Mouse (Mus musculus) cerebellum, postnatal 14 days (tissue): ENCODE results near the gene Ero1l.

ENCODE experiments used
- DNase-seq, 2 experiments: peaks; one replicate each; pipeline ENCODE4 v3.0.0; 2021; ENCODE audit warnings: mixed read lengths in 2 of 2

The Ero1l gene

DNA sequence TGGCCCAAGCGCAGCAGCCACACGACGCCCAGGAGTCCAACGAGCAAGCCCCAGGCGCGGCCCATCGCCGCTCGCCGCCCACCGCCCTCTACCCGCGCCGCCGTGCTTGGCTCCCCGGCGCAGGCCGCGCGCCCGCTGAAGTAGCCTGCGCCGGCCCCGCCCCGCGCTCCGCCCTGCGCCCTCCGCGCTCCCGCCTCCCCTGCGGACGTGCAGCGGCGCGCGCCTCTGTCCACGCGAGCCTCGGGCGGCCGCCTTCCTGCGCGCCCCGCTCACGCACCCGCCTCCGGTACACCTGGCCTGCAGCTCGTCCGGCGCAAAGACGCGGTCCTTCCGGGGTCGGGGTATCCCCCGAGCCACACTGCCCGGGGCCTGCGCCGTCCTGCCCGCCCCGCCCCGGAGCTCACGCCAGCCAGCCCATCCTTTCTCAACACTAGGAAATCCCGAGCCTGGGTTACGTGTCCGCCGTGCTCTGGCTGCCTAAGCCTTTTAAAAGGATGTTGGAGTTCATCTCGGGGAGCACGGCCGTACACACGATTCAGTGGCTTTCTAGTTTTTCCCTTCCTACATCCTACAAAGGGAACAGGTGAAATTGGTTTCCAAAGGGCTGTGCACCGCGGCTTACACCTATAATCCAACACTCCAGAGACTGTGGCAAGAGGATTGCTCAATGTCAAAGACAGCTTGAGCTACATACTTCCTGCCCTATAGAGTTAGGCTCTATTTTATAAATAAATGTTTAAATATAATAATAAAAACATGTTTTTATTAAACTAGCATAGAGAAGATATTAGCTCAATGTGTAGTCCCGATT lies at the start of gene Ero1l:
Gene Ero1l, minus strand, starts transcription at position 346 of the 811 bp plus-strand sequence.
- DNase-seq: peak; percentile 85 to 92

DNA sequence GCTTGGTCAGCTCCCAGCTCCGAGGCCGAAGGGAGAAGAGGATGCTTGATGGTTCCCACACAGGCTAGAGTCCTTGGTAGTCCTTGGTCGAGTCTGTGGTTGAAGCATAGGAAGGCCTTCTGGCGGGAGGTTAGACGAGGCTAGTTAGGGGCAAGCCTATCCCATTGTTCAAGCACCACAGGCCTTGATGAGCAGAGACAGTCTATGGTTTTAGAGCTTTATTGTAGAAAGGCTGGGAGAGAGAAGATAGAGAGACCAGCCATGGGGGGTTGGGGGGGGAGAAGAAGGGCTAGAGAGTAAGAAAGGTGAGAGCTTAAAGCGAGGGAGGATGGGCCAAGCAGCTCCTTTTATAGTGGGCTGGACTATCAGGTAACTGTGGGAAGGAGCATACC lies 46.6 kb upstream of the Ero1l start:
- DNase-seq: no peak

DNA sequence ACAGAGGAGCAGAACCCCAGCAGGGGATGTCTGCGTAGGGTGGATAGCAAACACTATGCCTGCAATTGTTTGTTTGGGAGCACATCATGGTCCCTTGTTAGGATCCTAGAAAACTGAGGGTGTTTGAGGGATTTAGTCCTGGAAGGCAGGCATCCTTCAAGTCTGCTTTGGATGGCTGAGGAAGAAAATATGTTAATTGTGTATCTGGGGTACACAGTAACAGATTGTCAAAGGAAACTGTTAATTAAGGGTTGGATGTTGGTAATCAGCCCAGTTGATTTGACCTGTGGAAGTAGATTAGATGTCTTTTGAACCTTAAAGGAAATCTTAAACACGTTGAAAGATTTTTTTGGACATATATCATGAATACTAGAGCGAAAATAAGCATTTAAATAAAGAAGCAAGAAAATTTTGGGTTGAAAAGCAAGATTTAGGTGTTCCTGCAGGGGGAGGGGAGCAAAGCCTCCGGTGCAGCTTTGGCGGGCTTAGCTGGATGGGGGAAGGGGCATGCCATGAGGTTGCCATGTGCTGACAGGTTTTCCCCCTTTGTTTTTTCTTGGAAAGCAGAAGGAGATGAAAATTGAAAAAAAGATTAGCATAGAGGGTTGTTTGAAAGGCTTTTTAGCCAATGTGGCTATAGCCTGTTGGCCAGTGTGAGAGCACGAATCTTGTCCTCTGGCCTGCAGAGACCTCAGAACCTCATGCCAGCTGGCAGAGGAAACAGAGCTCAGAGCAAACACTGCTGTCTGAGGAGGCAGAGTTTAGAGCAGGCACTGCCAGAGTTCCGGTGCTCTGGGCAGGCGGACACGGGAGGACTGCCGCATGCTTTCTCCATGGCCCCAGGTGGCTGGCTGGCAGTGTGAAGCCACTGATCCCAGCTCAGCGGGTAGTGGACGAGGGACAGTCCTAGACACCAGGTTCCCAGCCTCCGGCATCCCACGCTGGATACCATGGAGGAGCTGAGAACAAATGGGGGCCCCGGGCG lies 45.9 kb upstream of the Ero1l start:
- DNase-seq: peak; percentile 83 to 84

DNA sequence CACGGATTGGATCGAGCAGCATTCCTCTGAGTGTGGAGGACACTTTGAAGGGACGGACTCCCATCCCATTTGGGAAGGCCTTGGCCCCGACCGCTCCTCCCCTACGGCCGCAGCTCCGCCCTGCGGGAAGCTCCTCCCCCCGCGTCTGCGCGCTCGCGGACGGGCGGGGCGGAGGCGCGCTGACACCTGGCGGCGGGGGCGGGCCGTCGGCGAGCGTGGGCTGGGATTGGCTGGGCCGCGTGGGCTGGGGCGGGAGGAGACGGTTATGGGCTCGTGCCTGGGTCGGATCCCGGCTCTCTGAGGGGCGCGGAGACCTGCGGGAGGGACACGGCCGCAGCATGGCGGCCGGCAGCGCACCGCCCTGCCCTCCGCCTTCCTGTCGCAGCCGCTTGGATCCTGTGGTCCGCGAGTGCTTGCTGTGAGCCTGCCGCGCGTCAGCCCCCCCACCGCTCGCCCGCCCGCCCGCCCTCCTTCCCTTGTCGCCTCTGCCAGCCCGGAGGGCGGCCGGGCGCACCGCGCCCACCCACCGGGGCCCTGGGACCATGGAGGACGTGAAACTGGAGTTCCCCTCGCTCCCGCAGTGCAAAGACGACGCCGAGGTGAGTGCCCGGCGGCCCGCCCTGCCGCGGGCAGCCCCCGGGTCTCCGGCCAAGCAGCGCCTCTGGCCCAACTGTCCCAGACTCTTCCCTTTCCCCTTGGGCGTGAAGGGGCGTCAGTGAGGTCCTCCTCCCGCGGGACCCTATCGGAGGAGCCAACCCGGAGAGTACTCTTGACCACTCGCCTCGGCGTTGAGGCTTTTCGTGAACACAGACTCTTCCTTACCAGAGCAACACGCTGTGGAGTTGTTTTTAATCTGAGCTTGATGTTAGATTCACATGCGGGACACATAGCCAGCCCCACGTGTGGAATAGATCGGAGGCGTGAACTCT lies 32.6 kb upstream of the Ero1l start, which contains the start of gene Styx:
Gene Styx, plus strand, starts transcription at position 163 of the 929 bp plus-strand sequence.
- peak; percentile 97 for DNase-seq

DNA sequence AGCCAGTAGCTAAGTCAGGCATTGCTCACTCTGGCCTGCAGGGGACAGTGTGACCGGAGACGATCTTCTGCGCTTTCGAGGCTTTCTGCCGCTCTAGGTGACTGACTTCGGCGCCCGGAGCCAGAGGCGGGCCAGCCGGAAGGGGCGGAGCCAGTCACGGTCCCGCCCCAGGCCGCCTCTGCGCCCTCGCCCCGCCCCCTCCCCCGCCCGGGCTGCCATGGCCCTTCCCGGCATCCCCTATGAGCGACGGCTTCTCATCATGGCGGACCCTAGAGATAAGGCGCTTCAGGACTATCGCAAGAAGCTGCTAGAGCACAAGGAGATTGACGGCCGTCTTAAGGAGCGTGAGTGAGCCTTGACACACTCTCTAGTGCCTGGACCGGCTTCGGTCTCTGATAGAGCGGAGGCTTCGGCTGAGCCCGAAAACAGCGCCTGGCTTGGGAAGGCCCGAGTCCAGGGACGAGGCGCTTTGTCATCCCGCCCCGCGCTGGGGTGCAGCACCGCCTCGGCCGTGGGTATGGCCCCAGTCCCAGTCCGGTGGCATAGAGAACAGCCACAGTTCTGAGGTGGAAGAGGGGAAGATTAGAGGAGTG lies 11.1 kb upstream of the Ero1l start, which contains the start of gene Psmc6:
Gene Psmc6, plus strand, starts transcription at position 200 of the 593 bp plus-strand sequence.
- peak; percentile 94 to 96 for DNase-seq

DNA sequence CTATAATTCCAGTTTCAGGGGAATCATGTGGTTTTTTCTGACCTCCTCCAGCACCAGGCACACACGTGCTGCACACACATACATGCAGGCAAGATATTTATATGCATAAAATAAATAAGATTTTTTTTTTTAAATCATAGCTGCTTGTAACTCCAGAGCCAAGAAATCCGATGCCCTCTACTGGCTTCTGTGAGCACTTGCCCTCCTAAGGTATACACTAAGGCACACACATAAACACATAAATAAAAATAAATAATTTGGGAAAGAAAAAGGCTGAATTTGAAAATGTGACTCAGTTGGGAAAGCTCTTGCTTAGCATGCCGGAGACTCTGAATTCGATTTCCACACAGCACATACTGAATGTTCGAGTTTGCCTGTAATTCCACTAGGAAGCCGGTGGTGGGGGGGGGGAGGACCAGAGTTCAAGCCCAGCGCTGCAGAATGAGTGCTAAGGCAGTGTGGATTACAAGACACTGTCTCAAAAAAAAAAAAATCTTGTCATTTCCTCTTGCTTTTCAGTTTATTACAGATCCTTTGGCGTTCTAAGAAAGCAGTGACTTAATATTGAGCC lies 10.5 kb upstream of the Ero1l start:
- no peak for DNase-seq

DNA sequence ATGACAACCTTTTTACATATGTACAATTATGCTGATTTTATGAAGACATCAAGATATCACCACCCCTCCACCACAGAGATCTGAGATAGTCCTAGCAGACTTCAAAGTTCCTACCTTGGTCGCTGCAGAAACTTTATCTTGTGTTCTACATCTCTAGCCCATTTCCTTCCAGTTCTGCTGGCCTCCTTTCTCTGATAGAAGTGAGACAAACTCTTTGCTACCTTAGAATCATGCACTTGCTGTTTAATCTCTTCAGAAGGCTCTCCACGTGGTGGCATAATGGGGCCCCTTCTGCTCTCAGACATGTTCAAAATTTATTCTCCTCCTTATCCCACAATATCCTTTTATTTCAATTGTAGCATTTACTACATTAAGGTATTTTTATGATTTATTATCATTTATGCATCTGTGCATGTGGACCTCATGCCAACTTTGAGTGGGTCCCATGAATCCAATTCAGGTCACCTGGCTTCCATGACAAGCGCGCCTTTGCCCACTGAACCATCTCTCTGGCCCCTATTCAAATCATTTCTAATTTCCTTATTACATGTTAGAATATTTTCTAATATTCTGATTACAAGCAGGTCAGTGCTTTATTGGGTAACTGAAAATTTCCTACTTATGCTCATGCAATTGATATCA lies 9.6 kb upstream of the Ero1l start:
- no peak for DNase-seq

DNA sequence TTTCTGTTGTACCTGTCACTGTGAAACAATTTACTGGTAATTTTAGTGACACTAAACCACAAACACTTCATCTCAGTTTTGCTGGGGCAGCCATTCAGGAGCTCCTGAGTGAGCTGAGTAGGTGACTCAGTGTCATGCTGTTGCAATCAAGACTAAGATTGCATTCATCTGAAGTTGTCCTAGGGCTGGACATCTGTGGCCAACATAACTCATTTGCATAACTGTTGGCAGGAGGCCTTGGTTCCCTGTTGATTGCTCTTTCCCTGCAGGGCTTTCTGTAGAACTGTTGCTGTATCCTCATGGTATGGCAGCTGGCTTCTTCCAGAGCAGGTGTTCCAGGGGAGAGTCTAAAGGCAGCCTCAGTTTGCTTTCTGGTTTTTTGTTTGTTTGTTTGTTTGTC lies 6.9 kb upstream of the Ero1l start:
- DNase-seq: peak; percentile 25 to 47

DNA sequence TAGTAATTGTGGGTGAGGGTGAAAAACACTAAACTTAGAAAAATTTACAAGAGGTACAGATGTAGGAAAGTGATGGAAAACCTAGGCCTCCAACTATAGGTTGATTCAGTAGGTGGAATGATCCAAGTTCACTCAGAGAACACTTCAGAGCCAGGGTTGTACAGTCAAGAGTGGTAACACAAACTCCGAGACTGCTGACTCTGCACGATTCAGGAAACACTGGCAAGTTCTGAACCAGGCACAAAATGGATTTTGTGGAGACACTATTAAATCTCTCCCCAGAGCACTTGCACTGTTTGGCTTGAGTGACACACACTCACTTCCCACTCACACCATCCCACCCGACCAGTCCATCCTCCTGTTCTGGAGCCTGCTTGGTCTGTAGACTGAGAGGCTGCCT lies 4.7 kb upstream of the Ero1l start:
- no peak for DNase-seq

DNA sequence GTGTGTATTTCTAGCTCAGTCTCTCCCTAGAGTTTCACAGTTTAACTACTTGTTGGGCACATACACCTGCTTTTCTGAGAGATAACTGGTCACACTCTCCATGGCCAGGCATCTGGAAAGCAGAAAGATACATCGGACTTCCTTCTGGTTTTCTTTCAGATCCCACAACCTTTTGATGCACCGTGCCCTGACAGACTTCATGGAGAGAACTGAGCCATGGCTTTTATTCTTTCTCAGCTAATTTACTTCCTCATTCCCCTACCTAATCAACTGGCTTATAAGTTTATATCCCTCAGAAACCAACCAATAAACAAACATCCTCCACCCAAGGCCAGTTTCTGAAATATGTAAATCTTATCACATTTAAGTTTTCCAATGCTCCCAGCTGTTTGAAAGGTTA lies 3.9 kb upstream of the Ero1l start:
- no peak for DNase-seq

DNA sequence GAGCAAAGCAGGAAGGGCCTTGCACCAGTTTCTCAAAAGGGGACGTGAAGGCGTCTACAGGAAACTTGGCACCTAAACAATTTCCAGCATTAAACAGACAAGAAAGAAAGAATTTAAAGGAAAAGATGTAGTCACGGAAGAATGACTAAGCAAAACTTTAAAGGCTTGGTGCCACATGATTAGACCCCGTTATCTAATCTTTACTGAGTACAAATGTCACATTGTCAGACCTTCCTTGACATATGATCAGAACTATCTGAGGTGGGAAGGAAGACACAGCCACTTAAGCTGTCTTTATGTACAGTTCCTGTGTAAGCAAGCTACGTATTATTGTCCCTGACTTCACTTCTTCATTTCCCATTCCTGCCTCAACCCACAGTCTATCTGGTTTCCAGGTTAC lies 3.1 kb upstream of the Ero1l start:
- DNase-seq: no peak

DNA sequence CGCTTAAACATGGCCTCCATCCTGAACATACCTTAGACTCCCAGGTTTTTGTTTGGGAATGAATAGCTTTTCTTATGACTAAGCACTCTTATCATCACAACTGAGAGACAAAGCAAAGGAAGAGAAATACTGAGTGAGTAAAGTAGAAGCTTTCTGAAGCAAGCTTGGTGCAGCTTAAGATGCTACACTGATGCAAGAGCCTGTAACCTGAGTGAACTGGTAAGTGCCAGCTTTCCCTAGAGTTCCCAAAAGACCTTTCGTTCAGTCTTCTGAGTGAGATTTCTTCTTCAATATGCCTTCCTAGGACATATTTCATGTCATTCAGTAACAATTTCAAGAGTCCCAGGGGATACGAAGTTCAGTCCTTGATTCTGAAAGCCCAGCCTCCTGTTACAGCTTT lies 2.5 kb upstream of the Ero1l start:
- DNase-seq: no peak

DNA sequence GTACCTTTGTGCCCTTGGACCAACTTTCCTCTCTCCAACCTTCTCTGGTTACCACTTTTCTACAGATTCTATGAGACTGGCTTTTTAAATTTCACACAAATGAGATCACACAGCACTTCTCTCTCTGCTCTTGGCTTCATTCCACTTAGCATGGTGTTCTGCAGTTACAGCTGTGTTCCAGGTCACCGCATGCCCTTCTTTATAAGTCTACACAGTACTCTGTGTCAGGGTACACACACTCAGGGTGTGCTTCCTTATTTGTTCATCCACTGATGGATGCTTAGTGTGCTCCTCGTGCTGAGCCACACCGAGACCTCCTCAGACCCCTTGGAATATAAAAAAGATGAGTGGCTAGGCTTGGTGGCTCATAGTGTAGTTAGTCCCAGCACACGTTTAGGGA lies 1.5 kb upstream of the Ero1l start:
- DNase-seq: no peak

DNA sequence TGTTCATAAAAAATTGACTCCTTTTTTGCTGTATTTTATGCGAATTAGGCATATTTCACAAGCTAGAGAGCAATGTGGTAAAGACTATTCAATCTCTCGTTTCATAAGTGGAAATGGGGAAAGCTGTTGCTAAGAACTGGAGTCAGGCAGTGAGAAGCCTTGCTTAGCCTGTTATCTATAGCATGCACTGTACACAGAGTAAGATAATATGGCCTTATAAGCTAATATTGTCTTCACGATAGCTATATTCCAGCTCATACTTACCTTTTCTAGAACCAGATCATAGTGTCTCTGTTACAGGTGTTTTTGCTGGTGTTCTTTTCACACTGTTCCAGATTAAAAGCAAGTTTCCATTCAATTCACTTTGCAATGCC lies 653 bp upstream of the Ero1l start:
- no peak for DNase-seq

DNA sequence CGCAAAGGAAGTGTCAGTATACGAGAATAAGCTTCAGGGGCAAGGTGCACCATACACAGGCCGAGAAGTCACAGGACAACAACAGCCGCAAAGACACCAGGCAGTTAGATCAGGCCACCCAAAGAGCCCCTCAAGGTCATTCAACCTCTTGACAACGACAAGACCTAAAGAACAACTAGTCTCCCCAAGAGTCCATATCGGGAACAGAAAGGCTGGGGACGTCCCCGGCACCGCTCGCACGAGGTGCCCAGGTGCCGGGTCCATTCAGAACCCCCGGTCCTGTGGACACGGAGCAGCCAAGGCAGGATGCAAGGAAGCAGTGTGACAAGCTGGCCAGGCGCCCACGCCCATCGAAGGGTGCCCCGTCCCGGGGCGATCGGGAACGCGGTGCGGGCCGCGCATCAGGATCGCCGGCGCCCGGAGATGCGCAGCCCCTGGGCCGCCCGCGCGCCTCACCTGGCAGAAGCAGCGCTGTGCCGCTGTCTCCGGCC lies 605 bp downstream of the Ero1l start:
- peak in 1 of 2 experiments; percentile 72 for DNase-seq

DNA sequence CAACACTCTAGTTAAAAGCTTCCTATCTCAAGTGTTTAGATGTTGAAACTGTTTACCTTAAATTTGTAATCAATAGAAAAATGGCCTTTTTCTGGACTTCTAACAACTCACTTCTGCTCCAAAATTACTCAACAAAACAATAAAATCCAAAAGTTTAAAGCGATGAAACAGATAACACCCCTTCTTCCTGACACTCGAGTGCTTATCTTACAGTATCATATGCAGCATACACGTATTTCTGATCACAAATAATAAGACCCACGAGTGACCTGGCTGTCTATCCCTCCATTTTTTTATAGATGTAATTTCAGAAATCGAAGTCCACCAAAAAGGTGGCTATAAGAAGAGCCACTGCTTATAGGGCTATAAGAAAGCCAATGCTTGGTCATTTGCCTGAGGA lies 1.6 kb downstream of the Ero1l start:
- DNase-seq: no peak

DNA sequence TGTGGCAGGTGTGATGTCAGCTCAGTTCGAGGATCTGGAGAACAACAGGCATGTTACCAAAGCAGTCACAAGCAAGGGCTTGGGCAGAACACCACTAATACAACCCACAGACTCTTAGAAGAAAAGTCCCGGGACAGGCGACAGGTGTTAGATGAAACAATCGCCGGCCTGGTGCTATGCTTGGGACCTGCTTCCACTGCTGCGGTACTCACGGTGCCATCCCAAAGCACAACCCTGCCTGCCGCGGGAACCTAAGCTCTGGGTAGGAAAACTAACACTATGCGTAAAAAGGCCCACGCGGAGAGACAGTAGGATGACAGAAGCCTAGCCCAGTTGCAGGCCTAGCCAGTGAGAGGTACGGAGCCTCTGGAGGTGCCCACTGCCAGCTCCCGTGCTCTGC lies 8.5 kb downstream of the Ero1l start:
- no peak for DNase-seq

DNA sequence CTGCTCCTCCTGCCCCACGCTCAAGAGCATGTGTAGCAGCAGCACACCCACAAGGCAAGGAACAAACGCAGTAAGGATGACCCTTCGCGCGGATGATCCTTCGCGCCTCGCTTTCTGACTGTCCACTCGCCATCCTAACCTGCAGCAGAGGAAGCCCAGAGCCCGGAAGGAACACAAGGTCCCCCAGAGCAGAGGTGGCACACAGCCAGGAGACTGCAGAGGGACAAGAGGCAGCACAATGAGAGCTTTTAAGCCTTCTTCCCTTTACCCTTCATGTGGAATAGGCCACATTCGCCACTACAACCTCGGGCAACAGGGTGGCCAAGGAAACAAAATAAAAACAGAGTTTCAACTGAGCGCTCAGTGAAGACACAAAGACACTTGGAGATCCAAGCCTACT lies 8.9 kb downstream of the Ero1l start:
- DNase-seq: peak; percentile 45 to 60

DNA sequence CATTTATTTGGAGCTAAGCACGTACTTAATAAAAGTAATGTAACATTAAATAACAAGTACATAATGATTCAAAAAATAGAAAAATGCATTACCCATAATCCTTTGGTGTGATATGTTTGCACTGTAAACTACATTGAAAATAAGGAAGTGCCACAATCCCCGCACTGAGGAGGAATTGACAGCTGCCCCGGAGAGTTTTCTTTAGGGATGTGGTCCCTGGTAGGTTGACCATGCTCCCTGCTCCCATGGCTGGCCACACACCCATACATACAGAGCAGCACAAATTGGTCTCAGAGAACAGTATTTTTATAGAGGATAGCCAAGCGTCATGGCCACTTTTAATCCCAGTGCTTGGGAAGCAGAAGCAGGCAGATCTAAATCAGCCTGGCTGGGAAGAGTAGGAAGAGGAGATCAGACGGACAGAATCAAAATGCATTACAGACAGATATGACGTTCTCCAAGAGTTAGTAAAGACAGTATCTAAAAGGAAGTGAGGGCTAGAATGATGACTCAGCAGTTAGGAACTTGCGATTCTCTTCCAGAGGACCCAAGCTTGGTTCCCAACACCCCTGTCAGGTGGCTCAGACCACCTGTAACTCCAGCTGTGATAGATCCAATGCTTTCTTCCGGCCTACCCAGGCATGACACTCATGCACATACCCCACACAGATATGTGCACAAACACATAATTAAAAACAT lies 10.8 kb downstream of the Ero1l start:
- no peak for DNase-seq

DNA sequence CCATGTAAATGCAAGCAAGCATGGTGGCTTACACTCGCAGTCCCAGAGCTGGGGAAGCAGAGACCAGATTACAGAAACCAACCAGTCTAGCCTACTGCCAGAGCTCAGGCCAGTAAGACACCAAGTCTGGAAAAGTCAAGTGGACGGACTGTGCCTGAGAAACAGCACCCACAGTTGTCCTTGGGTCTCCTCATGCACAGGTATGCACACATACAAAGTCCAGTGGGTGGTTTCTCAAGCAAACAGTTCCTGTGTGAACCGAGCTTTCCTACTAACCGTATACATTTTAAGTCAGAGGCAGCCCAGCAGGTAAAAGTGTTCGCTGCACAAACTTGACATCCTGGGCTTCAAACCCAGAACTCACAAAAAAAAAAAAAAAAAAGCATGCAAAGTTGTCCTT lies 12.7 kb downstream of the Ero1l start:
- no peak for DNase-seq
